15 mouse cellular contexts compared by ENCODE assay signal in genomic region chr4:104548287-104548686, GRCm38 (mm10).
"Had no signal": no experiment of that assay in that cellular context is flagged by ENCODE, and none has a peak within 500 bp of the region (broad histone marks: within the 10 kb centered on the region; RNA-seq: fewer than 3 reads in every experiment).

No protein-coding gene starts in this region.

- ATAC-seq: midbrain, embryonic 13.5 days; midbrain, embryonic 15.5 days had no signal

- DNase-seq: lung, embryonic 14.5 days; lung, postnatal 10 days; lung, postnatal 36 days; right cerebral cortex, postnatal 14 days; thymus, adult 2 months; thymus, postnatal 25 days; thymus, postnatal 4 days had no signal

- H3K4me3 ChIP-seq: megakaryocyte, embryonic 14.5 days; midbrain, embryonic 13.5 days; midbrain, embryonic 15.5 days; neural tube, embryonic 12.5 days; stomach, embryonic 15.5 days had no signal

- H3K9me3 ChIP-seq: midbrain, embryonic 13.5 days; midbrain, embryonic 15.5 days; neural tube, embryonic 12.5 days; stomach, embryonic 15.5 days had no signal

- H3K27ac ChIP-seq: macrophage; midbrain, embryonic 13.5 days; midbrain, embryonic 15.5 days; neural tube, embryonic 12.5 days; stomach, embryonic 15.5 days; stomach, postnatal 0 days had no signal

- H3K9ac ChIP-seq: lung, embryonic 14.5 days; midbrain, embryonic 13.5 days; midbrain, embryonic 15.5 days; neural tube, embryonic 12.5 days; stomach, embryonic 15.5 days had no signal

- H3K4me1 ChIP-seq: megakaryocyte, embryonic 14.5 days; neural tube, embryonic 12.5 days; stomach, embryonic 15.5 days had no signal

- H3K27me3 ChIP-seq: megakaryocyte, embryonic 14.5 days; midbrain, embryonic 15.5 days; neural tube, embryonic 12.5 days; stomach, embryonic 15.5 days had no signal

- H3K36me3 ChIP-seq: midbrain, embryonic 13.5 days; midbrain, embryonic 15.5 days; neural tube, embryonic 12.5 days; stomach, embryonic 15.5 days had no signal

- H3K4me2 ChIP-seq: lung, embryonic 14.5 days; midbrain, embryonic 11.5 days; midbrain, embryonic 13.5 days; midbrain, embryonic 15.5 days; neural tube, embryonic 12.5 days; stomach, embryonic 15.5 days had no signal
